Mouse (Mus musculus) cortical plate, adult 2 months (tissue): ENCODE data around the gene Hspg2.

Experiments
- CTCF ChIP-seq: fragments of 200-500 bp; IDR thresholded peaks from 2 replicates; pipeline ENCODE4 v1.5.1; 2011; ENCODE audit warnings: mild to moderate bottlenecking, control low read depth, low read length; ENCODE audit not compliant: insufficient read depth; ENCODE audit errors: extremely low read depth
- POLR2A ChIP-seq: fragments of 200-500 bp; IDR thresholded peaks from 2 replicates; pipeline ENCODE4 v1.6.1; 2011; ENCODE audit warnings: mild to moderate bottlenecking, low read length, control low read depth; ENCODE audit not compliant: insufficient read depth; ENCODE audit errors: extremely low read depth

DNA sequence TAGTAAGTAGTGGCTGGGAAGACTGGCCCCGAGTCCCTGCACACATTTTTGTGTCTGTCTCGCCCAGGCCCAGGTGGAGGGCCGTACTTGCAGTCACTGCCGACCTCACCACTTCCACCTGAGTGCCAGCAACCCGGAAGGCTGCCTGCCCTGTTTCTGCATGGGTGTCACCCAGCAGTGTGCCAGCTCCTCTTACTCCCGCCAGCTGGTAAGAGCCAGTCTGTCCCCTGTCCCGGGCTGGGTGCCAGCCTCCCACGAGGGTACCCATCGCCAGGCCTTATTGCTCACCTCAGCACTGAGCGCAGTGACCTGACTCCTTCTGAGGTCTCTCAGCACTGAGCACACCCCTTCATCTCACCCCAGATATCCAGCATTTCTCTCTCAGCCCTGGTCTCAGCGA, 53.4 kb downstream of the Hspg2 start:
- TF ChIP-seq CTCF (no peak), POLR2A (no peak)
